Mouse (Mus musculus) limb, embryonic 14.5 days (tissue): ENCODE measurements at regions not wholly inside any gene's neighbourhood (a gene's known extent, or its start where the extent isn't known, plus 50 kb on each side); places are given as distances from the start of the nearest gene placed in this dataset.
A peak's percentile ranks its signal among the peaks of the same experiment; 100 is the strongest.

Experiments
- ATAC-seq: fragments of 200-750 bp; cut with Nextera tagmentation; 2 replicates; pipeline ENCODE4 v1.8.0; 2017; ENCODE audit warnings: low read depth, moderate number of reproducible peaks, moderate TSS enrichment; ENCODE audit not compliant: low FRiP score
- DNase-seq: peaks from one replicate; pipeline ENCODE4 v3.0.0-alpha.2; 2015; ENCODE audit warnings: low spot score
- H3K27ac ChIP-seq: fragments of 300-500 bp; sonication (generic); replicated peaks from 2 replicates; pipeline ENCODE4 v1.5.1; 2014; ENCODE audit warnings: low read depth, mild to moderate bottlenecking, low read length, moderate library complexity, mixed read lengths
- H3K27me3 ChIP-seq: fragments of 300-500 bp; sonication (generic); 2 replicates; pipeline ENCODE4 v1.6.1; 2014; ENCODE audit warnings: low read length, mixed read lengths; ENCODE audit not compliant: control insufficient read depth, insufficient read depth
- H3K36me3 ChIP-seq: fragments of 300-500 bp; sonication (generic); 2 replicates; pipeline ENCODE4 v1.6.1; 2014; ENCODE audit warnings: mild to moderate bottlenecking, low read length, moderate library complexity, mixed read lengths; ENCODE audit not compliant: control insufficient read depth, insufficient read depth
- H3K4me1 ChIP-seq: fragments of 300-500 bp; sonication (generic); 2 replicates; pipeline ENCODE4 v1.6.1; 2014; ENCODE audit warnings: antibody characterized with exemption, low read length, mixed read lengths; ENCODE audit not compliant: control insufficient read depth, insufficient read depth
- H3K4me2 ChIP-seq: fragments of 300-500 bp; sonication (generic); replicated peaks from 2 replicates; pipeline ENCODE4 v1.6.1; 2014; ENCODE audit warnings: low read depth, mild to moderate bottlenecking, low read length, moderate library complexity; ENCODE audit not compliant: severe bottlenecking
- H3K4me3 ChIP-seq: fragments of 300-500 bp; sonication (generic); replicated peaks from 2 replicates; pipeline ENCODE4 v1.5.1; 2014; ENCODE audit warnings: low read length
- H3K9ac ChIP-seq: fragments of 300-500 bp; sonication (generic); 2 replicates; pipeline ENCODE4 v1.6.1; 2014; ENCODE audit warnings: mild to moderate bottlenecking, low read depth, low read length, moderate library complexity; ENCODE audit not compliant: severe bottlenecking
- H3K9me3 ChIP-seq: fragments of 300-500 bp; sonication (generic); 2 replicates; pipeline ENCODE4 v1.6.1; 2016; ENCODE audit warnings: low read length; ENCODE audit not compliant: control insufficient read depth
- POLR2A ChIP-seq: fragments of 200-500 bp; IDR thresholded peaks from 2 replicates; pipeline ENCODE4 v1.8.0; 2012; ENCODE audit warnings: inconsistent platforms, mild to moderate bottlenecking, moderate library complexity, borderline replicate concordance; ENCODE audit not compliant: insufficient read depth, insufficient read length; ENCODE audit errors: extremely low read depth
- WGBS: fragments of 180-500 bp; shearing (Covaris S2); extraction: QIAGEN DNeasy Blood & Tissue Kit; methylation state at CpG from one replicate; pipeline ENCODE4 v1.1.7; 2014; 5-methylcytosine and 5-hydroxymethylcytosine counted together

DNA sequence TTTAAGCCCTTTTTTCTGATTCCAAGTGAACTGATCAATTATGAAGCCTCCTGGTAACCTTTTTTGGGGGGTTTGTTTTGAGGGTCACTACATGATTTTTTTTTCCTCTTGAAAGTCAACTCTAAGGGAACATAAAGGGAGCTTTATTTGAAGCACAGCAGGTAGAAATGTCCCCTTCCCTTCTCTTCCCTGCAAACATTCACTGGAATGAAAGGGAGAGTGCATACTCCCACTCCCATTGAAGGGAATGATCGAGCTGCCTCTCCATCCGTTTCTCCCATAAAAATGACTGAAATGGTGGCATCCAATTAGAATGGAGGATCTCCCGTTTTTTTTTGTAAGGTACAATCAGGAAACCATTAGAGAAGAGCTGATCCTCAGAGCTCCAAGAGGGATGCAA is 323.6 kb downstream of the D3Ertd751e start:
- Histone ChIP-seq H3K4me2 (no peak overlapping the region), H3K36me3 (no peaks in the 10 kb centered on the region), H3K27ac (peak overlapping the region; percentile 26; the same call in 1 of the 2 replicates), H3K4me3 (no peak overlapping the region), H3K27me3 (no peaks in the 10 kb centered on the region), H3K9me3 (no peaks in the 10 kb centered on the region), H3K4me1 (0 out of 2 replicates have a peak, but pooled peaks cover 4% of the 10 kb centered on the region), H3K9ac (no peak overlapping the region)
- DNase-seq (no peak), ATAC-seq (no peak)
- WGBS = 37% methylated on average over 3 of the region's 3 CpGs
- no peak for TF ChIP-seq POLR2A

DNA sequence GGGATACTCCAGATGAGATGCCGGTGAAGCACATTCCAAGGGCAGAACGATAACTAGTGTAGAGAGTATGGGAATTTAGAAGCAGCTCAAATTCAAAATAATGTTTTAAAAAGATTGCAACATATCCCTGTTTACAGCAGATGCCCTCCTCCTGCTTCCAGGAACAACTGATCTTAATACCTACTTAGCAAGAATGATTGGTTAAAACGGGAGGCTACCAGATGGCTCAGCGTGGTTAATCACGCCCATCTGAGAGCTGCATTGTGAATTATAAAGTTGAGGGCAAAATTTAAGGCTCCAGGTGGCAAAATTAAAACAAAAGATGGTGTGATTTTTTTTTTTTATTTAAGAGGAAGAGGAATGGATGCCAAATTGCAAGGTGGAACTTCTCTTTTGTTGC is 324.6 kb downstream of the D3Ertd751e start:
- H3K9me3 ChIP-seq = no peaks in the 10 kb centered on the region
- no peak overlapping the region for H3K4me2 ChIP-seq
- DNase-seq (no peak), ATAC-seq (no peak)
- no peaks in the 10 kb centered on the region for H3K27me3 ChIP-seq
- no peak overlapping the region for H3K9ac ChIP-seq
- H3K4me1 ChIP-seq = 0 out of 2 replicates have a peak, but pooled peaks cover 4% of the 10 kb centered on the region
- 77% methylated on average over 5 of the region's 5 CpGs for WGBS
- H3K36me3 ChIP-seq = no peaks in the 10 kb centered on the region
- H3K27ac ChIP-seq = no peak overlapping the region
- H3K4me3 ChIP-seq = no peak overlapping the region
- no peak for TF ChIP-seq POLR2A

DNA sequence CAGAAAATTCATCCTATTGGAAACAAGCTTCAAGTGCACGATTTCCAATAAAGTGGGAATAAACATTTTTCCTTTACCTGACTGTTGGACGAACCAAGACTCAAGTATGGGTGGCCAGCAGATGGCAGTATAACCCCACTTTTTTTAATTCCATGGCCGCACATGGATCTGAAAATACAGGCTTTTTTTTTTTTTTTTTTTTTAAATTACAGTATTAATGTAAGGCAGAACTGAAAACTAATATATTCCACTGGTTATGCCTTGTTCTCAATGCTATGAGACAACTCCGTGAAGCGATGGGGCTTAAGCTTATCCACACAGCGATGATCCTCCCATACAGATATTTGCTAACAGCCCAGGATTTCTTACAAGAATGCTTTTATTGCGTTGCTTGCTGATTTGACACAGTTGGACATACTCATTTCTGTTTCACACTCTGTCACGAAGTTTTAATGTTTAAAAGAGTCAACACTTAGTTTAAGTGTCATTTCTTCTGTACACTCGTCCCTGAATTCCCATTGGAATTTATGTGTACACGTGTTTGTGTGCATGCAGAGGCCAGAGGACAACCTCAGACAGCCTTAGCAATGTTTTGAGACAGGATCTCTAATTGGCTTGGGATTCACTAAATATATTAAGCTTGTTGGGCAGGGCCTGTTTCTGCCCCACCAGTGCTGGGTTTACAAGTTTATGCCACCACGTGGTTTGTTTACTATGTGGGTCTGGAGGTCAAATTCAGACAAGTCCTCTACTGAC is 332.3 kb downstream of the D3Ertd751e start:
- Histone ChIP-seq H3K27ac (no peak overlapping the region), H3K4me2 (no peak overlapping the region), H3K4me1 (no peaks in the 10 kb centered on the region), H3K4me3 (no peak overlapping the region), H3K36me3 (no peaks in the 10 kb centered on the region), H3K27me3 (no peaks in the 10 kb centered on the region), H3K9me3 (no peaks in the 10 kb centered on the region), H3K9ac (no peak overlapping the region)
- WGBS = 26% methylated on average over 11 of the region's 11 CpGs
- DNase-seq (peak; percentile 85), ATAC-seq (peak; percentile 41)
- no peak for TF ChIP-seq POLR2A

DNA sequence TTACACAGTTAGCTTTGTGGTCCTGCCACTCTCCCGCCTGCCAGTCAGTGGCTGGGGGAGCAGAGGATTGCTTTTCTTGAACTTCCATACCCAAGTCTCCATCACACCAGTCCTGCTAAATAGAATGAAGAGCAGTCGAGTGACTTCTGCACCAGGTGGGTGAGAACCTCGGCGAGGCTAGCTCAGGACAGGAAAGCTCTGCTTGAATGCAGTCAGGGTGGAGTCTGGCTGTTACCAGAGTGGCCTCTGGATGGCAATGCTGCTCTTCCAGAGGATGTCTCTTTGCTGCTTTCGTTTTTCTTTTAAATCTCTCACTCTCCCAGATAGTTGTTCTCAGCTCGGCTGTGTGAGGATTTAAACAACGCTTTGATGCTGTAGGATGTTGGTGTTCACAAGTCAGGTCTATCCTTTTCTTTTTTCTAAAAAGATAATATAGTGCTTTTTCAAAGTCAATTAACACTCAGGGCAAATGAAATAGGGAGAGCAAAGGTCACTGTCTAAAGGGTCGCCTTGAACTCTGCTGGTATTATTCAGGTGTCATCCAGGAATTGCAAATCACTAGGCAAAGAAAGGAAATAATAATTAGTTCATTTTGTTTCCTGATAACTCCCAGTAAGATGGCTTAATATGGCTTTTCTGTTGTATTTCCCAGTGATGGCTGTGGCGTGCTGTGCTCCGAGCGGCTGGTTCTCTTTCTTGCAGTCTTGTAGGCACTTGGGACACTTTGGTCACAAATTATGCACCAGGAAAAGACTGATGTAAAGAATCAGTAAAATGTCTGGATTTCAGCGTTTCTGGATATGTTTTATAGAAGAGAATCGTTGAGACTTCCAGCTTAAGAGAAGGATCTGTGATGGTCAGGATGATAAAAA is 368.8 kb downstream of the D3Ertd751e start:
- 42% methylated on average over 13 of the region's 13 CpGs for whole genome bisulfite sequencing
- TF ChIP-seq POLR2A = no peak
- H3K4me1 ChIP-seq = 0 out of 2 replicates have a peak, but pooled peaks cover 3% of the 10 kb centered on the region
- H3K9me3 ChIP-seq = no peaks in the 10 kb centered on the region
- peak; percentile 82; the same call in 1 of the 2 replicates for ATAC-seq
- no peak overlapping the region for H3K4me3 ChIP-seq
- H3K27me3 ChIP-seq = no peaks in the 10 kb centered on the region
- H3K4me2 ChIP-seq = no peak overlapping the region
- no peak overlapping the region for H3K27ac ChIP-seq
- DNase-seq = peak; percentile 75
- no peaks in the 10 kb centered on the region for H3K36me3 ChIP-seq
- H3K9ac ChIP-seq = 0 out of 2 replicates have a peak overlapping the region, but pooled peaks have one; percentile 18

DNA sequence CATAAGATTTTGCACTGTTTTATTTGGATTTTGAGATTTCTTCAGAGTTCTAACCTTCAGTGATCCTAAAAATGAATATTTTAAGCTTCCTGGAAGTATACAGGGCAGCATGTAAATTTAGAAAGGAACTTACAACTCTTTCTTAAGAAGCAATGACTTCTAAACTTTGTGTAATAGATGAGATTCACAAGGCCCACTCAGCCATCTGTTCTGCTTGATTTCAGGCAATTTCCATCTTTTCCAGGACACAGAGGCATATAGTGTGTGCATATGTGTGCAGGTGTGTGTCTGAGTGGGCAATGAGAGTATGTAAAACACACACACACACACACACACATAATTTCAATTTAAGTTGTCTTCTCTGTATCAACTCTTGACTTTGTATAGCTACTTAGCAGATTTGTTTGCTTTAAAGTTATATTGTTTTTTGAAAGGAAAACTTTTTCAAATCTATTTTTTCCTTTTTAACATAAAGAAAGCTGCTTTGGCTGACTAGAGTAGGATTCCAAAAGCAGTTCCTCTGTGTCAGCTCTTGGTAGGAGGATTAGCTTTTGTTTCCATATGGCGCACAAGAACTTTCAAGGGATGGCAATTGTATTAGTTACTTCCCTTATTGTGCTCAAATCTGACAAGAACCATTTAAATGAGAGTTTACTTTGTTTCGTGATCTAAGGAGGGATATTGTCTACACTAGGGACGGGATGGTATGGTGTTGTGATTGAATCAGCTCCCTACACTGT is 387.6 kb downstream of the D3Ertd751e start:
- no peaks in the 10 kb centered on the region for H3K27me3 ChIP-seq
- no peak overlapping the region for H3K27ac ChIP-seq
- ATAC-seq = no peak
- 90% methylated on average over 3 of the region's 3 CpGs for WGBS
- DNase-seq = no peak
- no peaks in the 10 kb centered on the region for H3K4me1 ChIP-seq
- no peaks in the 10 kb centered on the region for H3K36me3 ChIP-seq
- no peak for TF ChIP-seq POLR2A
- no peak overlapping the region for H3K9ac ChIP-seq
- H3K4me3 ChIP-seq = no peak overlapping the region
- no peak overlapping the region for H3K4me2 ChIP-seq
- no peaks in the 10 kb centered on the region for H3K9me3 ChIP-seq
